Mouse (Mus musculus) right cerebral cortex, postnatal 36 days (tissue): ENCODE results near the gene Ubox5.

Experiments
- DNase-seq, 2 experiments: peaks; one replicate each; pipeline ENCODE4 v3.0.0; 2022; ENCODE audit warnings: low spot score in 2 of 2, mixed read lengths in 1 of 2

Gene Ubox5

GRCm38 (mm10) chr2:130634006-130634738 is 4.3 kb upstream of the Ubox5 start:
- no peak for DNase-seq

- no peak for DNase-seq
These were observed 3.2 kb upstream of the Ubox5 start for GRCm38 (mm10) chr2:130632887-130633675.

- DNase-seq = no peak
These were observed 2.6 kb upstream of the Ubox5 start for GRCm38 (mm10) chr2:130632416-130632815.

- no peak for DNase-seq
These were observed 579 bp downstream of the Ubox5 start for GRCm38 (mm10) chr2:130629080-130629838.

GRCm38 (mm10) chr2:130628424-130628823 is 1.4 kb downstream of the Ubox5 start:
- no peak for DNase-seq

- no peak for DNase-seq
These were observed 10.9 kb downstream of the Ubox5 start for GRCm38 (mm10) chr2:130618972-130619371.

- no peak for DNase-seq
These were observed 16.7 kb downstream of the Ubox5 start for GRCm38 (mm10) chr2:130613091-130613490.

GRCm38 (mm10) chr2:130602195-130602594 is 27.6 kb downstream of the Ubox5 start:
- DNase-seq = no peak

GRCm38 (mm10) chr2:130598399-130598798 is 31.4 kb downstream of the Ubox5 start:
- DNase-seq = no peak

- DNase-seq = no peak
These were observed 32.2 kb downstream of the Ubox5 start for GRCm38 (mm10) chr2:130597601-130598010.

- DNase-seq = no peak
These were observed 34.2 kb downstream of the Ubox5 start for GRCm38 (mm10) chr2:130595596-130595995.

- DNase-seq = no peak
These were observed 38.8 kb downstream of the Ubox5 start for GRCm38 (mm10) chr2:130591016-130591415.

- no peak for DNase-seq
These were observed 40.1 kb downstream of the Ubox5 start for GRCm38 (mm10) chr2:130589761-130590160.

- no peak for DNase-seq
These were observed 40.7 kb downstream of the Ubox5 start for GRCm38 (mm10) chr2:130589157-130589556.

- no peak for DNase-seq
These were observed 41.5 kb downstream of the Ubox5 start for GRCm38 (mm10) chr2:130588373-130588772.

- peak; percentile 50 to 67 for DNase-seq
These were observed 43.8 kb downstream of the Ubox5 start for GRCm38 (mm10) chr2:130586016-130586415.

GRCm38 (mm10) chr2:130583902-130584560 is 45.8 kb downstream of the Ubox5 start:
- DNase-seq = no peak

GRCm38 (mm10) chr2:130582552-130582951 is 47.3 kb downstream of the Ubox5 start, which contains the start of gene Avp:
Gene Avp (minus strand): TSS chr2:130582554.
- DNase-seq = no peak

- DNase-seq = no peak
These were observed 48.6 kb downstream of the Ubox5 start for GRCm38 (mm10) chr2:130581201-130581600.

- no peak for DNase-seq
These were observed 50.0 kb downstream of the Ubox5 start for GRCm38 (mm10) chr2:130579791-130580190.

GRCm38 (mm10) chr2:130578148-130578547 is 51.7 kb downstream of the Ubox5 start:
- DNase-seq = peak; percentile 58 to 61

- no peak for DNase-seq
These were observed 52.2 kb downstream of the Ubox5 start for GRCm38 (mm10) chr2:130577632-130578031.
